Mouse (Mus musculus): Measurements from ENCODE around the gene Oat. TPM values are rescaled to one million over a fixed set of nuclear protein-coding genes. Genes with fewer than 3 reads are reported as not detected.
A peak's percentile ranks its signal among the peaks of the same experiment; 100 is the strongest.

The Oat gene
- total and polyA plus RNA-seq, 2 experiments from 2014 or later: 97.4 to 103 TPM

GRCm38 (mm10) chr7:132559138-132559766 lies 16.9 kb downstream of the Oat start:
- no peak for DNase-seq (ENCODE audit: low spot score)
- 77% methylated on average over 3 of the region's 3 CpGs for WGBS
- Histone ChIP-seq H3K36me3 (ENCODE audit: insufficient read depth, low read length) (peaks cover 55% of the 10 kb centered on the region), H3K27me3 (ENCODE audit: insufficient read depth, low read length) (no peaks in the 10 kb centered on the region), H3K9ac (replicated peaks; ENCODE audit: low read length, poor library complexity, severe bottlenecking) (no peak overlapping the region), H3K4me2 (ENCODE audit: low read depth, low read length, poor library complexity, severe bottlenecking) (no peak overlapping the region), H3K4me3 (ENCODE audit: low read depth, low read length) (no peak overlapping the region), H3K4me1 (ENCODE audit: insufficient read depth, low read length) (no peaks in the 10 kb centered on the region), H3K9me3 (ENCODE audit: low read length) (no peaks in the 10 kb centered on the region), H3K27ac (ENCODE audit: low read depth, low read length) (no peak overlapping the region)
- no peak for TF ChIP-seq CTCF (IDR thresholded peaks at IDR 0.05)
- no peak for ATAC-seq (ENCODE audit: low FRiP score)

- no peak for ATAC-seq (ENCODE audit: low FRiP score)
- Histone ChIP-seq H3K4me2 (ENCODE audit: low read depth, low read length, poor library complexity, severe bottlenecking) (no peak overlapping the region), H3K27ac (ENCODE audit: low read depth, low read length) (no peak overlapping the region), H3K4me1 (ENCODE audit: insufficient read depth, low read length) (no peaks in the 10 kb centered on the region), H3K27me3 (ENCODE audit: insufficient read depth, low read length) (no peaks in the 10 kb centered on the region), H3K9me3 (ENCODE audit: low read length) (no peaks in the 10 kb centered on the region), H3K36me3 (ENCODE audit: insufficient read depth, low read length) (peaks cover 51% of the 10 kb centered on the region), H3K4me3 (ENCODE audit: low read depth, low read length) (no peak overlapping the region), H3K9ac (replicated peaks; ENCODE audit: low read length, poor library complexity, severe bottlenecking) (no peak overlapping the region)
- TF ChIP-seq CTCF (IDR thresholded peaks at IDR 0.05): no peak
- DNase-seq (ENCODE audit: low spot score): no peak
- WGBS: 92% methylated on average over 7 of the region's 7 CpGs
Measured at GRCm38 (mm10) chr7:132558141-132558736, 18.0 kb downstream of the Oat start.

- Histone ChIP-seq H3K9ac (replicated peaks; ENCODE audit: low read length, poor library complexity, severe bottlenecking) (no peak overlapping the region), H3K4me1 (ENCODE audit: insufficient read depth, low read length) (no peaks in the 10 kb centered on the region), H3K27ac (ENCODE audit: low read depth, low read length) (no peak overlapping the region), H3K36me3 (ENCODE audit: insufficient read depth, low read length) (peaks cover 34% of the 10 kb centered on the region), H3K27me3 (ENCODE audit: insufficient read depth, low read length) (no peaks in the 10 kb centered on the region), H3K4me2 (ENCODE audit: low read depth, low read length, poor library complexity, severe bottlenecking) (no peak overlapping the region), H3K4me3 (ENCODE audit: low read depth, low read length) (no peak overlapping the region), H3K9me3 (ENCODE audit: low read length) (no peaks in the 10 kb centered on the region)
- no peak for TF ChIP-seq CTCF (IDR thresholded peaks at IDR 0.05)
- DNase-seq (ENCODE audit: low spot score) (no peak), ATAC-seq (ENCODE audit: low FRiP score) (no peak)
- WGBS: 89% methylated on average over 5 of the region's 5 CpGs
Measured at GRCm38 (mm10) chr7:132556575-132556974, 19.6 kb downstream of the Oat start.

GRCm38 (mm10) chr7:132555911-132556310 lies 20.3 kb downstream of the Oat start:
- TF ChIP-seq CTCF (IDR thresholded peaks at IDR 0.05): no peak
- H3K4me2 ChIP-seq (ENCODE audit: low read depth, low read length, poor library complexity, severe bottlenecking): no peak overlapping the region
- no peak overlapping the region for H3K4me3 ChIP-seq (ENCODE audit: low read depth, low read length)
- no peaks in the 10 kb centered on the region for H3K9me3 ChIP-seq (ENCODE audit: low read length)
- H3K9ac ChIP-seq (replicated peaks; ENCODE audit: low read length, poor library complexity, severe bottlenecking): no peak overlapping the region
- DNase-seq (ENCODE audit: low spot score) (no peak), ATAC-seq (ENCODE audit: low FRiP score) (no peak)
- no peak overlapping the region for H3K27ac ChIP-seq (ENCODE audit: low read depth, low read length)
- no peaks in the 10 kb centered on the region for H3K27me3 ChIP-seq (ENCODE audit: insufficient read depth, low read length)
- H3K36me3 ChIP-seq (ENCODE audit: insufficient read depth, low read length): peaks cover 30% of the 10 kb centered on the region
- H3K4me1 ChIP-seq (ENCODE audit: insufficient read depth, low read length): no peaks in the 10 kb centered on the region
- 47% methylated on average over 4 of the region's 4 CpGs for WGBS

- Histone ChIP-seq H3K27ac (ENCODE audit: low read depth, low read length) (no peak overlapping the region), H3K36me3 (ENCODE audit: insufficient read depth, low read length) (peaks cover 18% of the 10 kb centered on the region), H3K4me3 (ENCODE audit: low read depth, low read length) (no peak overlapping the region), H3K9me3 (ENCODE audit: low read length) (no peaks in the 10 kb centered on the region), H3K4me2 (ENCODE audit: low read depth, low read length, poor library complexity, severe bottlenecking) (no peak overlapping the region), H3K9ac (replicated peaks; ENCODE audit: low read length, poor library complexity, severe bottlenecking) (no peak overlapping the region), H3K27me3 (ENCODE audit: insufficient read depth, low read length) (no peaks in the 10 kb centered on the region), H3K4me1 (ENCODE audit: insufficient read depth, low read length) (no peaks in the 10 kb centered on the region)
- WGBS: 54% methylated on average over 2 of the region's 2 CpGs
- no peak for TF ChIP-seq CTCF (IDR thresholded peaks at IDR 0.05)
- no peak for DNase-seq (ENCODE audit: low spot score)
- ATAC-seq (ENCODE audit: low FRiP score): no peak
Measured at GRCm38 (mm10) chr7:132554091-132554490, 22.1 kb downstream of the Oat start.

- Histone ChIP-seq H3K27me3 (ENCODE audit: insufficient read depth, low read length) (no peaks in the 10 kb centered on the region), H3K4me3 (ENCODE audit: low read depth, low read length) (peak overlapping the region; percentile 38), H3K4me1 (ENCODE audit: insufficient read depth, low read length) (no peaks in the 10 kb centered on the region), H3K36me3 (ENCODE audit: insufficient read depth, low read length) (peaks cover under 1% of the 10 kb centered on the region; the same call in 1 of the 2 replicates), H3K9me3 (ENCODE audit: low read length) (no peaks in the 10 kb centered on the region), H3K27ac (ENCODE audit: low read depth, low read length) (no peak overlapping the region), H3K9ac (replicated peaks; ENCODE audit: low read length, poor library complexity, severe bottlenecking) (no peak overlapping the region), H3K4me2 (ENCODE audit: low read depth, low read length, poor library complexity, severe bottlenecking) (peak overlapping the region; percentile 66)
- TF ChIP-seq CTCF (IDR thresholded peaks at IDR 0.05): peak; percentile 93
- ATAC-seq (ENCODE audit: low FRiP score) (peak; percentile 92), DNase-seq (ENCODE audit: low spot score) (peak; percentile 96)
- 2% methylated on average over 27 of the region's 27 CpGs for WGBS
Measured at GRCm38 (mm10) chr7:132551351-132552126, 24.7 kb downstream of the Oat start.

All from midbrain, postnatal 0 days (tissue).